Mouse (Mus musculus) frontal cortex, postnatal 36 days (tissue): Measurements from ENCODE around the gene Pdcd1lg2.

Experiments used
- DNase-seq, 2 experiments: peaks; one replicate each; pipeline ENCODE4 v3.0.0; 2022; ENCODE audit warnings: low spot score in 2 of 2

The Pdcd1lg2 gene

DNA sequence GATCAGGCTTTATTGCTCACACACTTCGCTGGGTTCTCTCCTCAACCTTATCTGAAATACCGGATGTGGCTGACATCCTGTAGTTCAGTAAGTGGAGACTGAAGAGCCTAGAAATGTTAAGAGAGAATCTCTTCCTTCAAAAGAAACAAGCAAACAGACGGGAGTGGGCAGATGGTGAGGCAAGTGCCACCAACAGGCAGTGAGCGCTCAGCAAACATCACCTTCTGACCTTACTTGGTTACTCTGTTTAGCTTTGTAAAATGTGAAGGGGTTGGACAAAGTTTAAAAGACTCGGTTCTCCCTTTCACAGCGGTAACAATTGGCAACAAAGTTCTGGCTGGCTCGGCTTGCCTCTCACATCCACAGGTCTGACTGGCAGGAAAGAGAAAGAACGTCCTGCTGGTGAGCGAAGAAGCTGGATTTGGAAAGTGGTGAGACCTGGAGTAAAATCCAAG is 8.0 kb downstream of the Pdcd1lg2 start:
- DNase-seq, result no peak

DNA sequence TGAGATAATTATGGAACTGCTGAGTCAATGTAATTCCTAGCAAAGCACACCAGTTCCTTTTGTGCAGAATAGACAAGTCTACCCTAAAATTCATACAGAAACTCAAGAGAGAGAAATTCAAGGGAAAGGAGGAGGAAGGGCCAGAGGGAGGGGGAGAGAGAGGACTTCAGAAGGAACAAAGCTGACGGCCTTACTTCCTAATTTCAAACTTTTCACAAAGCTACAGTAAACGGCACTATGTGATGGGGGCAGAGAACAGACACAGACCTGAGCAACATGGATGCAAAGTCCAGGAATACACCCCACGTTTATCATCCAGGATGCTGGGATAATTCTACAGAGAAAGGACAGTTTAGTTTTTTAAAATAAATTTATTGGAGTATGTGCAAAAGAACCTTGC is 8.8 kb downstream of the Pdcd1lg2 start:
- DNase-seq, result no peak

GRCm38 (mm10) chr19:29419946-29420345 is 9.2 kb downstream of the Pdcd1lg2 start:
- no peak for DNase-seq

- no peak for DNase-seq
Observed at GRCm38 (mm10) chr19:29420397-29420796, 9.7 kb downstream of the Pdcd1lg2 start.

- DNase-seq, result no peak
Observed at GRCm38 (mm10) chr19:29422013-29422645, 11.4 kb downstream of the Pdcd1lg2 start.

DNA sequence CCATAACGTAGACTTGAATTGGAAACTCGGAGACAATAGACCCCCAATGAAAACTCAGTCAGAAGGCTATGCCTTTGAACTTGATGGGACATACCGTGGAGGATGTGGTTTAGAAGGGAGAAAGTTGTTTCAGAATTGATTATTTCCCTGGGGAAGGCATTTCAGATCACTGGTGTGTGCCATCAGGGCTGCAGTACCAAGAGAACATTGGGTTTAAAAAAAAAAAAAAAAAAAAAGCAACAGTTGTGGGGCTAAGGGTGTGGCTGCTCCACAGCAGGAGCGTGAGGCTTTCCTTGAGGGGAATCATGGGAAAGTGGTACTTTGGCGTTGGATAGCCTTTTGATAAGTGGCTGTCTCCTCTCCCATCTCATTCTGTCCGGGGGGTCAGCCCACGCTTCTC is 12.1 kb downstream of the Pdcd1lg2 start:
- DNase-seq, result no peak

DNA sequence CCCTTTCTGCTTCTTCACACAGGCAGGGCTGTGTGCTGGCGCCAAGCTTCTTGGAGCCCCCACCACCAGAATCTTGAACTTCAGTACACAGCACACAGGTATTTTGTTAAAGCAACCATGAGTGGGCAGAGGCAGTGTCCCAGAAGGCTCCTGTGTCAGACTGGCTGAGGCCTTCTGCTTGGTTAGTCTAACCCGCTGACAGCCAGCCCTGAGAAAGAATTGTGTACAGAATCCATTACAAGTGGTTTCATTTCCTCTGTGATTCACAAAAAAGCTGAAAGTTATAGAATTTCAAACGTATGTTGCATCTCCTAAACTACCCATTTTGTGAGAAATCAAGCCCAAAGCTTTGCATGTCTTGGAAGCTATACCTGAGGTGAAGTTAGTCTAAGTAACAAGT is 19.8 kb downstream of the Pdcd1lg2 start:
- no peak for DNase-seq

GRCm38 (mm10) chr19:29430953-29431352 is 20.2 kb downstream of the Pdcd1lg2 start:
- DNase-seq, result no peak

- no peak for DNase-seq
Observed at GRCm38 (mm10) chr19:29436793-29437479, 26.2 kb downstream of the Pdcd1lg2 start.

- no peak for DNase-seq
Observed at GRCm38 (mm10) chr19:29437849-29438248, 27.1 kb downstream of the Pdcd1lg2 start.

- DNase-seq, result no peak
Observed at GRCm38 (mm10) chr19:29439242-29439641, 28.5 kb downstream of the Pdcd1lg2 start.

DNA sequence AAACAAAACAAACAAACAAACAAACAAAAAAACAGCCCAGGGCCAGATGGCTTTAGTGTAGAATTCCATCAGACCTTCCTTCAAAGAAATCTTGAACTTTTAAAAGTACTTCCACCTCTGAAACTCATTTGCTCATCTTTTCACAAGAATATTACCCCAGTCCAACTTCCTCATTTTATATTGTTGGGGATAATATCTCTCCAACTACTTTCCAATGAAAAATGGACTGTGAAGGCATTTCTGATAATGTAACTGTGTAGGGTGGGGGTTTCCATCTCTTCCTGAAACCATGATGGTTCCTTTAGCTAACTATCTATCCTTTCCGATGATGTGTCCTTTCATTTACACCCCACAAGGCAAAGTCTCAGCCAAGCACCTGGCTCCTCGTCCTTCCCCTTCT is 31.8 kb downstream of the Pdcd1lg2 start:
- no peak for DNase-seq

GRCm38 (mm10) chr19:29444364-29444763 is 33.6 kb downstream of the Pdcd1lg2 start:
- no peak for DNase-seq

GRCm38 (mm10) chr19:29448373-29448772 is 37.7 kb downstream of the Pdcd1lg2 start:
- DNase-seq, result no peak

DNA sequence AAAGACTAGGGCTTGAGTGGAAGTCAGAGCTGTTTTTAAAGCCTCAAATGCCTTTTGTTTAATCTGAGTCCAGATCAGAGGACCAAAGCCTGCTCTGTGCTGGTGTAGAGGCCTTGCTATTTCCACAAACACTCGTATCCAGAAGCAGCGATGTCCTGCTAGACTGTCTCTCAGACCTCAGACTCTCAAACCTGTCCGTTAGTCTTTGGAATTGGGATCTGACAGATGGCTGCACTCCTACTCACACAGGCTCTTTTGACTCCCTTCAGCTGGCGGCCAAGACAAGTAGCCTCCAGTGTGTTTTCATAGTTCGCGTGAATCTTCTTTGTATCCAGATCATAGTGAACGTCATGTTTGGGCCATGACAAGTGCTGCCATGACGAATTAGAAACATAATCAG is 39.7 kb downstream of the Pdcd1lg2 start:
- peak in 1 of 2 experiments; percentile 34 for DNase-seq

DNA sequence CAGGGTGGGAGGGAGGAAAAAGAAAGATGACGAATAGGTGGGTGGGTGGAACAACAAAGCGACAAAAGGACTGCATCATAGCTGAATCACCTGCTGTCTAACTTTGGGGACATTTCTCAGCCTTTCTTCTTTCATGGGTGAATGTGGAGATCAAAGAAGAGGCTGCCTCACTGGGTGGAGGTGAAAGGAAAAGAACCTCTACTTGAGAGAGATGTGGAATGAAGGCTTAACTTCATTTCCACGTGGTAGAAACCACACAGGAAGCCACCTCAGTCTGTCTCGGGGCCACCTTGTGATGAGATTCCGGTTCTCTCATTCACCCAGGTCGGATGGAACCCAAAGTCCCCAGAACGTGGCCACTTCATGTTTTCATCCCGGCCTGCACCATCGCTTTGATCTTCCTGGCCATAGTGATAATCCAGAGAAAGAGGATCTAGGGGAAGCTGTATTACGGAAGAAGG is 43.5 kb downstream of the Pdcd1lg2 start:
- no peak for DNase-seq

DNA sequence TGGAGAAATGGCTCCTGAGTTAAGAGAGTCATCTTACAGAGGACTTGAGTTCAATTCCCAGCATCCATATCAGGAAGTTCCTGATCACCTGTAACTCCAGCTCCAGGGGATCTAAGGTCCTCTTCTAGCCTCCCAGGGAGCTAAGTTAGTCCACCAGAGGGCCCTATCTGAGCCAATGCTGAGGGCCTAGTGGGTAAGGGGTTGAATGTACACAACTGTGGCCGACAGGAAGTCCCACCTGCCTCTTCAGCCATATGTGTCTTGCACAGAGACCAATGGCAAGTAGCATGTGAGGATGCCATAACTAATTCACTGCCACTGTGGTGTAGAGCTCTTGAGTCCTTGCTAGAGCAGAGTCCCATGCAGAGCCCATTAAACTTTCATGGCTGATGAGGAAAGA is 44.4 kb downstream of the Pdcd1lg2 start:
- no peak for DNase-seq

- no peak for DNase-seq
Observed at GRCm38 (mm10) chr19:29457982-29458381, 47.3 kb downstream of the Pdcd1lg2 start.

DNA sequence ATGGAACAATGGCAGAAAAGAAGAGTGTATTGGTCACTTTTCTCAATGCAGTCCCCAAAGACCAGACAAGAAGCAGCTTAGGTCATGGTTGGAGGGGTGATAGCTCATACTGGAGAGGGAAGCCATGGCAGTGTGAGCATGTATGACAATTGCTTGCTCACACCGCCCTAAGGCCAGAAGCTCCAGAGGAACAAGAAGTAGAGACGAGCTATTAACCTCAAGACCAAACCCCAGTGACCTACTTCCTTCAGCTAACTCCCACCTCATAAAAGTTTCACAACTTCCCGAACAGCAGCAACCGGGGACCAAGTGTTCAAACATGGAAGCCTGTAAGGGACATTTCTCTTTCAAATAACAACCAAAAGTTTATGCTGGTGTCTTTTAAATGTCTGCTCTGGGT is 51.7 kb downstream of the Pdcd1lg2 start:
- no peak for DNase-seq

DNA sequence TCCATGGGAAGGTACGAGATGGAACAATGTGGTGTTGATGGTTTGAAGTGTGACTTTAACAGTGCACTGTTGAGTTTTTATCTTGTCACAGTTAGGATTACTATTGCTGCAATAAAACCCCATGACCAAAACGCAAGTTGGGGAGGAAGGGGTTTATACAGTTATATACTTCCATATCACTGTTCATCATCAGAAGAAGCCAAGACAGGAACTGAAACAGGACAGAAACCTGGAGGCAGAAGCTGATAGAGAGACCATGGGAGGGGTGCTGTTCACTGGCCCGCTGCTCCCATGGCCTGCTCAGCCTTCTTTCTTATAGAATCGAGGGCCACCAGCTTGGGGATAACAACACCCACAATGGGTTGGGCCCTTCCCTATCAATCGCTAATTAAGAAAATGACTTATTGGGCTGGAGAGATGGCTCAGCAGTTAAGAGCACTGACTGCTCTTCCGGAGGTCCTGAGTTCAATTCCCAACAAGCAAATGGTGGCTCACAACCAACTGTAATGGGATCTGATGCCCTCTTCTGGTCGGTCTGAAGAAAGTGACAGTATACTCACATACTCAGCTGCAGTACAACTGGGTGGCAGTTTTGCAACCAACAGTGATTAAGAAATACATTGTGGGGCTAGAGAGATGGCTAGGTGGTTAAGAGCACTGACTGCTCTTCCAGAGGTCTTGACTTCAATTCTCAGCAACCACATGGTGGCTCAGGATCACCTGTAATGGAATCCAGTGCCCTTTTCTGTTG is 53.1 kb downstream of the Pdcd1lg2 start:
- no peak for DNase-seq

- DNase-seq, result no peak
Observed at GRCm38 (mm10) chr19:29466819-29467218, 56.1 kb downstream of the Pdcd1lg2 start.

DNA sequence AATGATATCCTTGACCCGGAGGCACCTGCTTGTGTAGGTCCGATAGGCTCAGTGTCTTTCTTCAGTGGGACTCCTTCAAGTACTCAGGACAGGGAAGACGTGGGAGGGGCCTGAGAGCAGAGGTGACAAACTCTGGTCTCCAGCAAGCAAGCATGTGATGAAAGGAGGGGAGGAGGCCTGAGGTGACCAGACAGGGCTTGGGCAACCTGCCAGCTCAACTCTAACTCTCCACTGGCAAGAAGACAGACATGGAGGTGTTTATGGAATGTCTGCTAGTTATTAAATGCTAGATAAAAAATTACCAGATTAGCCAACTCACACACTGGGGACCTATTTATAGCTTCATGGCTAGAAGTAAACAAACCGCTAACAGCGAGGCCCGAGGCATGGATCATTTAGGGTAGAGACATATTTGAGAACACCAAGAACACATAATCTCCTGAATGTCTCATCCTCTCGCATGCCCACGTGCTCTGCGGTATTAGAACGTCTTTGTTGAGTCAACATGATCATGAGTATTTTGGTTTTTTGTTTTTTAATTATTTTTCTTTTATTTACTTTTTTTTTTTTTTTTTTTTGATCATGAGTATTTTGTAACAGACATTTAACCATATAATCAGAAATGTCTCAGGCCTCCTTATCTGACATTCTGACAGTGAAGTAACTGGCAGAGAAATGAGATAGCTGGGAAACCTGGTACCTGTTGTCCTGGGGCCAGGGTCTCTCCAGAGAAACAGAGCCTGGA is 58.4 kb downstream of the Pdcd1lg2 start:
- no peak for DNase-seq
